Mouse (Mus musculus) bone marrow macrophage, adult 2 months (primary cell): ENCODE results near the gene Unc5cl.

Experiments used
- CTCF ChIP-seq: IDR thresholded peaks from 2 replicates; pipeline ENCODE4 v1.5.1; 2012; ENCODE audit warnings: low read depth, mild to moderate bottlenecking, low read length, moderate library complexity
- POLR2A ChIP-seq: IDR thresholded peaks from 2 replicates; pipeline ENCODE4 v1.6.1; 2012; ENCODE audit warnings: mild to moderate bottlenecking, low read depth, low read length, borderline replicate concordance

DNA sequence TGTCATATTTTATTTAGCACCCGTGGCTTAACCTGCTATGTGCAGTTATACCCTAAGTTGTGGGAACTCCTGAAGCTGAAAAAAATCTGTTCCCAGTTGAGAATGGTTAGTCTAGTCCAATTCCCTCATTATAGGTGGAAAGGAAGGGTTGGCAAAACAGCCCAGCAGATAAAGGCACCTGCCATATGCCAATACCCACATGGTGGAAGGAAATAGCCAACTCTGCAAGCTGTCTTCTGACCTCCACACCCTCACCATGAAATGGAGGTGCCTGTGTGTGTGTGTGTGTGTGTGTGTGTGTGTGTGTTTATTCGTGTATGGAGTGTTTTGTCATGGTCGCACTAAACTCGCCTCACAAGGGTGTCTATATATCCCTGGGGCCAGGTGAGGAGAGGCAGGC, 115.0 kb downstream of the Unc5cl start:
- TF ChIP-seq CTCF (no peak), POLR2A (no peak)
